Mouse (Mus musculus) testis, adult 2 months (tissue): ENCODE measurements around the gene Rap1gap. TPM values are rescaled to one million over a fixed set of nuclear protein-coding genes. Genes with fewer than 3 reads are reported as not detected.

ENCODE experiments used
- H3K27ac ChIP-seq: fragments of 200-500 bp; 2 replicates; pipeline ENCODE4 v1.5.1; 2012; ENCODE audit warnings: low read depth, low read length; ENCODE audit not compliant: control insufficient read depth, insufficient read depth
- H3K27me3 ChIP-seq: fragments of 200-500 bp; 2 replicates; pipeline ENCODE4 v1.6.1; 2012; ENCODE audit warnings: mild to moderate bottlenecking, low read length, moderate library complexity; ENCODE audit not compliant: control insufficient read depth, insufficient read depth
- H3K36me3 ChIP-seq: fragments of 200-500 bp; 2 replicates; pipeline ENCODE4 v1.6.1; 2012; ENCODE audit warnings: mild to moderate bottlenecking, low read length; ENCODE audit not compliant: control insufficient read depth, insufficient read depth
- H3K4me1 ChIP-seq: fragments of 200-500 bp; 2 replicates; pipeline ENCODE4 v1.6.1; 2012; ENCODE audit warnings: low read length; ENCODE audit not compliant: control insufficient read depth, insufficient read depth
- H3K4me3 ChIP-seq: fragments of 200-500 bp; 2 replicates; pipeline ENCODE4 v1.5.1; 2012; ENCODE audit warnings: low read depth, mild to moderate bottlenecking, low read length, moderate library complexity, mixed read lengths; ENCODE audit not compliant: control insufficient read depth
- CTCF ChIP-seq: fragments of 200-500 bp; IDR thresholded peaks from 2 replicates; pipeline ENCODE4 v1.5.1; 2012; ENCODE audit warnings: low read depth, mild to moderate bottlenecking, inconsistent platforms, low read length, moderate library complexity; ENCODE audit not compliant: control insufficient read depth, insufficient read depth, insufficient replicate concordance
- POLR2A ChIP-seq: fragments of 200-500 bp; IDR thresholded peaks from 2 replicates; pipeline ENCODE4 v1.6.1; 2012; ENCODE audit warnings: low read depth, mild to moderate bottlenecking, inconsistent platforms, low read length, moderate library complexity; ENCODE audit not compliant: control insufficient read depth
- polyA plus RNA-seq: library from polyadenylated mRNA; depleted of rRNA; stranded (reverse); fragments of >200 nt; gene quantifications from 2 replicates; pipeline ENCODE4 v1.2.3, GENCODE M21; 2012

Rap1gap gene
- polyA plus RNA-seq, 1 experiment: 20.8 TPM

DNA sequence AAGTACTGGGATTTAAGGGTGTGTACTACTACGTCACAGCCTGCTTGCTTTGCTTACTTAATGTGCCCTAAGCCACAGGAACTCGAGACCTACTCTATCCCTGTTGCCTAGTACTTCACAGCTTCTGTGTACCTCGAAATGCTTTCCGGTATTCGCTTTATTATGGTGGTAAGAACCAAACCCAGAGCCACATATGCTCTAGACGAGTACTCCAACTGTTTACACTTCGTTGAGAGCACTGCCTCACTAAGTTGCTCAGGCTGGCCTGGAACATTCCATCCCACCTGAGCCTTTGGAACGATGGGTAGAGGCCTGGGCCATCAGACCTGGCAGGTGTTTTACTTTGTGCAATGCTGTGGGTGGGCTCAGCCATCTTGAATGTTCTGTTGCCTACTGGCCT, 30.8 kb downstream of the Rap1gap start:
- Histone ChIP-seq H3K4me1 (peaks cover under 1% of the 10 kb centered on the region; the same call in 1 of the 2 replicates), H3K4me3 (no peak overlapping the region), H3K36me3 (no peaks in the 10 kb centered on the region), H3K27ac (no peak overlapping the region), H3K27me3 (no peaks in the 10 kb centered on the region)
- TF ChIP-seq POLR2A (no peak), CTCF (no peak)

- Histone ChIP-seq H3K4me3 (no peak overlapping the region), H3K27ac (no peak overlapping the region), H3K4me1 (no peaks in the 10 kb centered on the region), H3K36me3 (no peaks in the 10 kb centered on the region), H3K27me3 (no peaks in the 10 kb centered on the region)
- TF ChIP-seq CTCF (no peak), POLR2A (no peak)
Observed at GRCm38 (mm10) chr4:137695900-137696299, 31.4 kb downstream of the Rap1gap start.

DNA sequence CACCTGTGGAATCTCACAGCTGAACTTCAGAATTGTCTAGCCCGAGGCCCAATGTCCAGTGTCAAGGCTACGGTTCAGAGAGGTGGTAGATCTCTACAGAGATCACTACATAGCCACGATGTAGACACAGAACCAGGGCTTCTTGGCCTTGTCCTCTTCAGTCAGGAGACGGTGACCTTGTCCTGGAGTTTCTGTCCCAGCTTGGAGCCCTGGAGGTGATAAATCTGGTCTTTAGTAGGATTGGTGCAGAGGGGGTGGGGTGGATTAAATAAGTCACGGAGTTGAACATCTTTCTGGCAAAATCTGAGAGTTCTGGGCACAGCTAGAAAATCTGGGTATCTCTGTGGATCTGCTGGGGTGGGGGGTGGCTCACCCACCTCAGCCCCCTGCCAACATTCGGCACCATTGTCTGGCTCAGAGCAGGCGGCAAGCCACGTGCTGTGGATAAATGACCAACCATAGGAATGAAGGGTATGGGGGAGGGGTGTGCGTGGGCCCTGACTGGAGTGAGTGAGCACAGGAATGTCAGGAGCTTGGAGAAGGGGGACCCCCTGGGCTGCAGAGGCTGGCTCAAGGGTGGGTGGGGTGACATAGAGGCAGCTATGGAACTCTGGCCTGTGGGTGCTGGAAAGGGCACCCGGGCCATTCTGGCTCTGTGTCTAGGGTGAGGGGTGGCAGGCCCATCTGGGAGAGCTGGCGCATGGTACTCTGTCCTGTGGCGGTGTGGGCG, 32.8 kb downstream of the Rap1gap start:
- H3K36me3 ChIP-seq: no peaks in the 10 kb centered on the region
- H3K27ac ChIP-seq: no peak overlapping the region

DNA sequence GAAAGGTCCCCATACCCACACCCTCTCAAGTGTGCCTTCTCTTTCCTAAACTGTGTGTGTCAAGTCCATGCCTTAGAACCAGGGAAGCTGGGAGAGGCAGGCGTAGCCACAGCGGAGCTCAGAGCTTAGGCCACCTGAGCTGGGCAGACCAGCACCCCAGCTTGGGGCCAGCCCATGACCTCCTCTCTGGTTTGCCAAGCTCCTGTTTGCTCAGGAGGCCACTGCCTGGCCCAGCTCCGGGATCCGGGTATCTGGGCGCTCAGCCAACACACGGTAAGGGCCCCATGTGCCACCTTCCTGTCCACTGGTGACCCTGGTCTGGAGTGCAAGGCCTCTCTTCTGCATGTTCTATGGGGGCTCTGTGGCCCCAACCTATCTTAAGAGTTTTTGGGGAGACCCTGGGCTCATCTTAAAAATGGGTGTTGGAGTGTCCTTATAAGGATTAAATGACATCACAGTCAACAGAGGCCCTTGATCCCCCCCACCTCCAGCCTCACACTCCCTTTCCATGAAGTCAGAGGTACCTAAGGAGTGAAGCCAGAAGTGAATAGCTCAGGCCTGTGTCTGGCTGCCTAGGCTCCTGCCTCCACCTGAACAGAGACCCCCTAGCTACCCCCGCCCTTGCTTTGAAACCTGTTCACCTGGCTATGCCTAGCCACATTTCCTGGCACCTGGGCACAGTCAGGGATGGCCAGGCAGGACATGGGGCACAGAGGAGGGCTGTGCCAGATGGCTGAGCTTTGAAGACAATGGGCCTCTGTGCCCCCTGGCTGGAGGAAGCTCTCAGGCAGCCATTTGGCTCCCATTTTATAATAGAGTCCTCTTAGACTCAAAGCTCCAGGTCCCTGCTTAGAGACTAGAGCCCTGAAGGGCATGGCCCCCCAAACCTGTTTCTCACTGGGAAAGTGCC, 33.8 kb downstream of the Rap1gap start:
- H3K4me3 ChIP-seq: no peak overlapping the region
- H3K4me1 ChIP-seq: no peaks in the 10 kb centered on the region; the same call in 1 of the 2 replicates
- no peaks in the 10 kb centered on the region for H3K36me3 ChIP-seq
- H3K27ac ChIP-seq: no peak overlapping the region
- H3K27me3 ChIP-seq: no peaks in the 10 kb centered on the region
- no peak for TF ChIP-seq CTCF
- TF ChIP-seq POLR2A: no peak

More for the DNA sequence above, 32.8 kb downstream of the Rap1gap start:
- TF ChIP-seq CTCF (no peak), POLR2A (no peak)
- Histone ChIP-seq H3K4me1 (no peaks in the 10 kb centered on the region; the same call in 1 of the 2 replicates), H3K27me3 (no peaks in the 10 kb centered on the region), H3K4me3 (no peak overlapping the region)

DNA sequence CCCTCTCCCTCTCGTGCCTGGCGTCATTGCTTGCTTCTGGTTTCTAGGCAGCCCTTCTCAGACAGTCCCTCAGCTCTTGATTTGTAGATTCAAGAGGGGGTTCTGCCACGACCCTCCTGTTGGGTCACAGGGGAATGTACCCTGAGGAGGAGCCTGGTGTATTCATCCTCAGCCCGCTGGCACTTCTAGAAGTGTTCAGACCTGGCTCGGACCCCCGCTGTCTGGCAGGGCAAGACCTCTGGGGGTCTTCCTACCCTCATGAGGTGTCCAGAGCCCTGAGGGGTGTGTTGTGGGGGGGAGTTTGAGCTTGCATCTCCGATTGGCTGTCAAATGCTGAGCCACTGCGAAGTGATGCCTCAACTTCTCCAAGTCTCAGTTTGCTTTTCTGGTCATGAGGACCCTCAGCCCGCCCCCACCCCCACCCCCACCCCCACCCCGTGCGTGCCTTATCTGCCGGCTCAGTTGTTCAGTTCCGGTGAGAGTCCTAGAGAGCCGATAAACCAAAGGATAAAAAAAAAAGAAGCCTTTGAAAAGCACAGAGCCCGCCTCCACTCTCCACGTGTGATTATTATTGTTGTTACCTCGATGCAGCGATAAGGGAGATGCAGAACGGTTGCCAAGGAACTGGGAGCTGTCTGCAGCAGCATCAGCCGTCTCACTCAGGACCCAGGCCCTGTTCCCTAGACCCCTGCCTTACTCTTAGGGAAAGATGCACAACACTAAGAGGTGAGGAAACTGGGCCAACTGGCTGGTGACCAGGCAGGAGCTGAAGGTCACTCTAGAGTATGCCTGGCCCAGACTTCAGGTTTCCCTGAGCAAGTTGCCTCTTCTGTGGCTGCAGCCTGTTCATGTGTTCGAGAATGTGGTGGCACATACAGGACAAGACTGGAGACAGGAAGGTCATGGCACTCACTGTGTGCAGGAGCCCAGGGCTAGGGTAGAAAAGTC, 35.0 kb downstream of the Rap1gap start:
- Histone ChIP-seq H3K36me3 (no peaks in the 10 kb centered on the region), H3K27me3 (no peaks in the 10 kb centered on the region), H3K4me3 (no peak overlapping the region), H3K4me1 (no peaks in the 10 kb centered on the region; the same call in 1 of the 2 replicates), H3K27ac (no peak overlapping the region)
- TF ChIP-seq CTCF: no peak
- TF ChIP-seq POLR2A: no peak

DNA sequence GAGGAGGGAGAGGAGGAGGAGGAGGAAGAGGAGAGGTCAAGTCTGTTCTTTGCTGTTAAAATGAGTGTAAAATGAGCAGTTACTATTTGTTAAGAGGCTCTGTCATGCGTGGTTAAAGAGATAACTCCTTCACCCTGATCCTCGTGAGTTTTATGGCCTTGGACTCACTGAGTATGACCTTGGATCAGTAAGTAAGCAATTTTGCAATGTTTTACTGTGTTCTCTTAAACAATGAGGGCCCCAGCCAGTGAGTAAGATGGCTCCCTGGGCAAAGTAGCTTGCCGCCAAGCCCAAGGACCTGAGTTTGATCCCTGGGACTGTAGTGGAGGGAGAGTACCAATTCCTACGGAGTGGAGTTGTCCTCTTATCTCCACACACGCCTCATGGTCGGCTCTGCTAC, 36.4 kb downstream of the Rap1gap start:
- Histone ChIP-seq H3K36me3 (no peaks in the 10 kb centered on the region), H3K4me1 (no peaks in the 10 kb centered on the region; the same call in 1 of the 2 replicates), H3K27me3 (no peaks in the 10 kb centered on the region), H3K27ac (no peak overlapping the region), H3K4me3 (no peak overlapping the region)
- no peak for TF ChIP-seq POLR2A
- no peak for TF ChIP-seq CTCF

DNA sequence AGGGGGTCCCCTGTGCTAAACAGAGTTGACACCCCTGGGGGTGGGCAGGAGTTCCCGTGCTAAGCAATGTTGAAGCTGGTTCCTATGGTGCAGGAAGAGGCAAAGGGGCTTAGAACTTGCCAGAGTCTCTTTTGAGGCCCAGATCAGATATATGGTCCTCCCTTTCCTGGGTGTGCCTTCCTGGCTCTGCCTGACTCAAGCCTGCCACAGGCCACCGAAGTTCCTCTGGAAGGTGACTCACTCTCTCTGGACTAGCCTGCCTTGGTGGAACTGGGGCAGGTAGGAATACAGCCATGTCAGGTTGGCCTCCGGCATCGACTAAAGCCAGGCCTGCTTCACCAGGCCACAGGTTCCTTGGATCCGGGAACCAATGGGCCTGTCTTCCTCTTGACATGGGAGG, 38.6 kb downstream of the Rap1gap start:
- Histone ChIP-seq H3K4me3 (no peak overlapping the region), H3K27me3 (no peaks in the 10 kb centered on the region), H3K27ac (no peak overlapping the region), H3K36me3 (no peaks in the 10 kb centered on the region), H3K4me1 (peaks cover 10% of the 10 kb centered on the region)
- TF ChIP-seq CTCF: no peak
- TF ChIP-seq POLR2A: no peak
